Mouse (Mus musculus) layer of hippocampus, postnatal 36 days (tissue): ENCODE measurements at regions not wholly inside any gene's neighbourhood (a gene's known extent, or its start where the extent isn't known, plus 50 kb on each side); places are given as distances from the start of the nearest gene placed in this dataset.

Source experiments
- DNase-seq, 2 experiments: peaks; one replicate each; pipeline ENCODE4 v3.0.0; 2022

GRCm38 (mm10) chr3:39248712-39249111, 362.0 kb downstream of the Fat4 start:
- DNase-seq: no peak

- DNase-seq: no peak
These were observed 362.6 kb downstream of the Fat4 start for GRCm38 (mm10) chr3:39249224-39249892.

GRCm38 (mm10) chr3:39253076-39253475, 366.3 kb downstream of the Fat4 start:
- DNase-seq: no peak

- DNase-seq: no peak
These were observed 378.1 kb downstream of the Fat4 start for GRCm38 (mm10) chr3:39264671-39265430.

- no peak for DNase-seq
These were observed 378.9 kb downstream of the Fat4 start for GRCm38 (mm10) chr3:39265606-39266005.

DNA sequence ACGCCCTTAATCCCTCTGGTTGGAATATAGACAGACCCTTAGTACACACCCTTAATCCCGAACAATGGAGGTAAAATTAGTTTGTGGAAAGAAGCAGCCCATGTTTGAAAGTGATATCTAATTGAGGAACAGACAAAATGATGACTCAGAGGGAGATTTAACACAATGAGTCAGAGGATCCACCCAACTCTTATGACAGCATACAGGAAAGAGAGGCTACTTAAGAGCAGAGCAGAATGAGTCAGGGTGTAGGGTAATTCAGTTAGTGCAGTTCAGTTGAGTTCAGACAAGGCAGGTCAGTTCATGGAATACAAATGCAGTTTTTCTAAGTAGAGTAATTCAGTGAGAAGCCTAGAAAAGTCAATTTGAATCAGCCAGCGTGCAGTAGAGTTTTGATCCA, 382.6 kb downstream of the Fat4 start:
- no peak for DNase-seq

DNA sequence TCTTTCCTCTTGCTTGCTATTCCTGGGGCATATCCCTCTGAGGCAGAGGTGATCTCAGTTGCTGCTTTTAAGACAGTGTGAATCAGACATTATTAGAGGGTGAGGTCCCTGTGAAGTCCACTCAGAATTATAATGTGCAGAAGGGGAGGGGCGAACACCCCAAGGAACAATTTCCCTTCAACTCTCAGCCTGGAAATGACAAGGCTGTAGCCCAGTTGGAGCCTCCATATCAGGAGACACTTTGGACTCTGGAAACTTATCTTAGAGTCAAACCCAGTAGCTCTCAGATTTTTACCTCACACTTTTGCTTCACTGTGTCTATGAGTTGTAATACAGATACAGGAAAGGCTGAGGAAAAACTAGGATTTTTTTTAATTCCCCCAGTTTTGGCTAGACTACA, 385.9 kb downstream of the Fat4 start:
- DNase-seq: no peak

- DNase-seq: no peak
These were observed 390.2 kb downstream of the Fat4 start for GRCm38 (mm10) chr3:39276897-39277296.

DNA sequence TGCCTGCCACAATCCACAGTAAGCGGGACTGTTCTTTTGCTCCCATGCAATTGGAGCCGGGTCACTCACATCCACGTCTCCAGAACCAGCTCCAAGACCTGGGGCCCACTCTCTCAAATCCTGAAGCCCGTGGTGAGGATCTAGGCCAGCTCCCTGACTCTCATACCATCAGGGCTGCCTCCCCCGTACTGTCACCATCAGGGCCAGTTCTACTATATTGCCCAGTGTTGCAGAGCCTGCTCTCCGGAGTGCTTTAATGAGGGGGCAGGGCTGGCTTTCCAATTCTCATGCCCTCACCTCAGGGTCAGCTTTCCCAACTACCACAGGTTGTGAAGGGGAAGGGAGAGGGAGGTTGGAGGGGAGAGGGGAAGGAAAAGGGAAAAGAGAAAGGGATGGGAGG, 390.6 kb downstream of the Fat4 start:
- no peak for DNase-seq

DNA sequence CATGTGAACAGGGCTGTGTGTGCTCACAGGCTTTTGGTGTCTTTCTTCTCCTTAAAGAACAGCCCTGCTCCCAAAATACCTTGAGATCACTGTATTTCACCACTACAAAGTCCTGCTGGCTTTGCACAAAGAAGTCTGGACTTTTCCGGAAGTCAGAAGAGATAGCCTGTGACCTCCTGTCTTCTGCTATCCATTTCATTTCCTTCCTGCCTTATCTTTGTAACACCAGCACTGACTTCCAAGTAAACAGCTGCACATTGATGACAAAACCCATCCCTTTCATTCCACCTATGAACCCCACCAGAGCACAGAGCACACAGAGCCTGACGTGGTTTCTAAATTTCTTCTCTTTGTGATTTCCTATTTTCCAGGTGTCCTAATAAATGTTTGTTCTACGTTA, 408.5 kb downstream of the Fat4 start:
- DNase-seq: no peak

DNA sequence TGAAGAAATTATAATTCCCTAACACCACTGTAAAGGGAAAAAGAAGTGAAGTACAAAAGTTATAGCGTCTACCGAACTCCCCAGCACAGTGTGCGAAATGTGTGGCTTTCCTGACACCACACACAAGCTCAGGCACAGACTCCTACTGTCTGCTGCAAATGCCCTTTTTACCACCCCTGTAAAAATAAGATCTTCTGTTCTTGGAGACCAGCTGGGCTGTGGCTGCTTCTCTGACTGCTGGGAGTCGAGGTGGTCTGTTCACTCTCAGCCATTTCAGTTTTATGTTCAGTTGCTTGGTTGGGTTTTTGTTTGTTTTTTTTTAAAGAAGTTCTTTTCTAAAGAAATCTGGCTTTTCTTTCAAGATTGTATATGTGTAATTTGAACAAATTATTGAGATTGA, 409.5 kb downstream of the Fat4 start:
- DNase-seq: no peak

DNA sequence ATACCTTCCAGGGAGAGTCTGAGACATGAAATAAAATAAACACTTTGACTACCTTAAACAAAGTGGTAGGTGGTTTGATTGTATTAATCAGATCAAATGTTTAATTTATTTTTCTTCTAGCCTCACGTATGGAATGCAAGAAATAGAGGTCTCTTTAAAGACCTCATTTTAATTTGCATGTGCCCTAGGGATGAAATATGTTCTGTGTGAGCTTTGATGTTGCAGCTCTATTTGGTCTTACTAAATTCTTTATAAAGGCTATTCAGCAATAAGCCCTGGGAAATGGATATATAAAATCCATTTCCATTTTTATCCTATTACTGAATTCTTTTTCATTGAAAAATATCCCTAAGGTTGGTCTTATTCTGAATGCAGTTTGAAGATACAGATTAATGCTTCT, 422.7 kb downstream of the Fat4 start:
- DNase-seq: no peak

- DNase-seq: no peak
These were observed 426.8 kb downstream of the Fat4 start for GRCm38 (mm10) chr3:39313563-39313962.

DNA sequence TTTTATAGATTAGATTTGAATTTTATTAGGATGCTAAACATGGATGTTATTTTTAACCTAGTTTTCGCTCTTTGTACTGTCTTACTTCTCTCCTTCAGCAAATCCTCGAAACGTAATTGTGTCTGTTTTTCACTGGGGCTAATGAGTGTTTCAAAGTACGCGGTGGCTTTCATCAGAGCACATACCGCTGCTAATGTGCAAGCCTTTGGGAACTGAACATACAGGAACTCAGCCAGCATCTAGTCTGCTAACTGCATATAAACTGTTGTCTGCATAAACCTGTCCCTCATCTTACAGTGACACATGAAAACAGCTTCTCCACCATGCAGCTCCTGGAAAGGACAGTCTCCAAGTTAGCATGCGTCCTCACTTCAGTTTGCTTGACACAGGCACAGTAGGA, 434.1 kb downstream of the Fat4 start:
- no peak for DNase-seq

GRCm38 (mm10) chr3:39322225-39322624, 435.5 kb downstream of the Fat4 start:
- DNase-seq: no peak

DNA sequence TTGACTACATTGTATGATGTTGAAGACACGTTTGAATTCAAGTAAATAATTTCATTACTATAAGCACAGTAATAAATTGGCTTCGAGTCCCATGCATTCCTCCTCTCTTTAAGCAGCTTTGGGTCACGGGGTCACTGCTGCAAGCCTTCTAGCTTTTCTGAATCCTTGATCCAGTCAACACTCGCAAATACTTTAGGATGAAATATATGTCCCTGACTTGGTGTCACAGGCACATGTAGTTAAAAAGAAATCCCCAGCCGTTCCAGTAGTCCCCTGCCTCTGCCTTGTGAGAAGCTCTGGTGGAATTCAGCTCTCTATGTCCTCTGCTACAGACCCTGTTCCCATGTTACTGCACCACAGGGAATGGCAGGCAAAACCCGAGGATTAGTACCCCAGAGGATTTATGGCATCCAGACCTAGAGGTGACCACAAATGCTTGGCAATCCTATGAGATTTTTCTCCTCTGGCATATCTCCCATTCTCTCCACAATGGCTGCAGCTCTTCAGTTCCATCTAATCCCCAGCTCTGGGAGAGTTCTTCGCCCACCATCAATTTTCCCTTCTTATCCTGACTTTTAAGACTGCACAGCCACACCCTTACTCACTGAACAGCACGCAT, 449.0 kb downstream of the Fat4 start:
- no peak for DNase-seq

DNA sequence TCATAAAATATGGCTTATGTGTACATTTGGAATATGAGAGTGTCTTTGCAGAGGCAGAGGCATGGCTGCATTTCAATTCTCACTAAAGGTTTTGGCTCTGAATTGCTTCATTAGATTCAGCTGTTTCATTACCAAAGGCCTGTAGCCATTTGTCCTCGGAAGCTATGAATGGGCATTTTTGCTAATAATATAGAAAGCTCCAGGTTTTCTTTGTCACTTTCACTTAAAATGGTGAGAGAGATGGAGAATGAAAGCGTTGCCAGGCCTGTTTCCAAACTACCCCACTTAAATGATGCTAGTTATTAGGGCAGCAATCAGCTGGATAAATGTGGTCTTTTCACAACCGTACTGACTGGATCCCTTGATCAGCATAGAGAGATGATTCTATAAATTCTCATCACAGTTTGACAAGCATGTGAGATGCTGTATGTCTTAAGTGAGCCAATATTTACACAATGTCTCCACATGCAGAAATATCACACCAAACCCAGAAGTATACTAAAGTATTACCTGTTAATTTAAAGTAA, 454.5 kb downstream of the Fat4 start:
- DNase-seq: no peak

GRCm38 (mm10) chr3:39344078-39344477, 457.3 kb downstream of the Fat4 start:
- no peak for DNase-seq

DNA sequence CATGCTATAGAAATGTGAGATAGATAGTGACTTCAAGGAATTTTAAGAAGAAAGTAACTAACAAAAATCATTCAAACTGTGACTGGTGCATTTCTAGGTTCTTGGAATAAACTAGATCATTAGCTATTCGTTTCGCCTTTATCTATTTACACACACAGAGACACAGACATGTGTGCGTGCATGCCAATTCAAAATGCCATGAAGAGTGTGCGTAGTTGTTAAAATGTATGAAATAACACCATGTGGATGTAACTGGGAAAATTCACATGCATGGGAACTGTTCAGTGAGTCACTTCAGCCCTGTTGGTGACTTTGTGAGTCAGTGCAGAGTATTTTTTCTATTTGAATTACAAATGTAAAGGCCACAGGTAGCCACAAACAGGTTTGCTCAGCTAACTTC, 460.8 kb downstream of the Fat4 start:
- DNase-seq: no peak

DNA sequence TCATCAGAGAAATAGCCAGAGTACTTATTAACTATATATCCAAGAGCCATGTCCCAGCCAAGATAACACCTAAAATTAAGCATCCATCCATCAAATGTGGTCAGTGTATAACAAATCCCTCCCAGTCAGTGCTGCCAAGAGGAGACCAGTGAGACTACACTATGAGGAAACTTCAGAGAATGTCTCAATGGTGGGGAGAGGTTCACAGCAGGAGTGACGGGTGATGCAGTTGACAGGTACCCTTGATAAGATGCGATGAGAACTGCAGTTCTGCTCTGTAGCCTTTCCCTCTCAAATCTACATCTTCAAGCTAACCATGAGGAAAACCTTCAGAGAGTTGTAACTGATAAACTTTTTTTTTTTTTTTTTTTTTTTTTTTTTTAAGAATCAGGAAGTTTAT, 470.3 kb downstream of the Fat4 start:
- DNase-seq: no peak

DNA sequence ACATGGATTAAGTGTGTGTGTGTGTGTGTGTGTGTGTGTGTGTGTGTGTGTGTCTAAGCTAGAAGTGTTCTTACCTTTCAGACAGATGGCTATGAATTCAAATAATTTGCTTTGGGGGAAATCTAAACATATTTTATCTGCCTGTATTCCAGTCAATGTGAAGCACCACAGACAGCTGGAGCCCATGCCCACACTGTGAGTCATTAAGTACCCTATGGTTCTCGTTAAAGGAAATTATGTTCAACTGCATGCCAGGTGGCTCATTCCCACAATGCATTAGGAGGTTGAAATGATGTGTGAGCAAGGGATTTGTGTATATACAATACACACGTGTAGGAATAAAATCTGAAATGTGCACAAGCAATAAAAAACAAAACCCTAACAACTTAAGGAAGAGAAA, 473.5 kb downstream of the Fat4 start:
- peak; percentile 9 to 12 for DNase-seq

GRCm38 (mm10) chr3:39370926-39371325, 484.2 kb downstream of the Fat4 start:
- DNase-seq: no peak

- no peak for DNase-seq
These were observed 485.7 kb downstream of the Fat4 start for GRCm38 (mm10) chr3:39372426-39372950.
